Mouse (Mus musculus): ENCODE results near the gene Vwa8. TPM values are rescaled to one million over a fixed set of nuclear protein-coding genes. Genes with fewer than 3 reads are reported as not detected.
A peak's percentile ranks its signal among the peaks of the same experiment; 100 is the strongest.

The Vwa8 gene
- polyA plus RNA-seq, 1 experiment from 2014 or later: 5.7 TPM

DNA sequence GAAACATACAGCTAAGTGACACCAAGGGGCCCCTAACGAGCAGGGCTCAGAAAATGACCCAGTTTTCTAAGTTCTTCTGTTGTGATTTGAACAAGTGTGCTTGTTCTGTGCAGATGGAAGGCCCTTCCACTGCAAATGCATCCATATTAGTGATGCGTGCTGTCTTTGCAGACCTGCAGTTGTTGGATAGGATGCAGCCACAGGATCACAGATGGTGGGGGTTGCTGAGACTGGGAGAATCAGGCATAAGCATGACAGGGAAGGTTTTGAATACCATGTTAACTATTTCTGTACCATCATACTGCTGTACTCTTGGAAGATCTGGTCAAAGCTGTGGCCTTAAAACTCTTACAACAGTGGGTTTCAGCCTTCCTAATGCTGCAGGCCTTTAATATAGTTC, 83.2 kb downstream of the Vwa8 start:
- no peak for ATAC-seq
- no peak overlapping the region for H3K9ac ChIP-seq (replicated peaks)
- peaks cover 4% of the 10 kb centered on the region; the same call in 1 of the 2 replicates for H3K4me1 ChIP-seq (replicated peaks)
- WGBS: 78% methylated on average over 2 of the region's 2 CpGs
- no peak overlapping the region for H3K4me3 ChIP-seq (replicated peaks)
- H3K36me3 ChIP-seq: no peaks in the 10 kb centered on the region
- no peaks in the 10 kb centered on the region for H3K27me3 ChIP-seq
- H3K27ac ChIP-seq: no peak overlapping the region
- H3K9me3 ChIP-seq: no peaks in the 10 kb centered on the region
- H3K4me2 ChIP-seq (replicated peaks): no peak overlapping the region

DNA sequence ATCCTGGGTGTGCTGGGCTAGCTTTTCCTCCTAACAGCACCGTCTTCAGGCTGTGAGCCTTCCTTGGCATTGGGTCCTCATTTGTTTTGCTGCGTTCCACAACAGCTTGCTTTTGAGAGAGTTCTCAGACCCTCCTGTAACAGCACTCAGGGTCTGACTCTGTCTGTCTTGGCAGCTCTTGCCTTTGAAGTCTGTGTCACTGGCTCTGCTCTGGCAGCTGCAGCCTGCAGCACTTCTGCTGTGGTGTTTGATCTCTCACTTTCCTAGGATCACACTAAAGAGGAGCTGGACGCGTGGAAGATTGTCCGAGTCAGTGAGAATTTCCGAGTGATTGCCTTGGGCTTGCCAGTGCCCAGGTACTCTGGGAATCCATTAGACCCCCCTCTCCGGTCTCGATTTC, 84.5 kb downstream of the Vwa8 start:
- H3K27ac ChIP-seq: no peak overlapping the region
- peaks cover 4% of the 10 kb centered on the region; the same call in 1 of the 2 replicates for H3K4me1 ChIP-seq (replicated peaks)
- no peak overlapping the region for H3K4me2 ChIP-seq (replicated peaks)
- no peaks in the 10 kb centered on the region for H3K9me3 ChIP-seq
- no peaks in the 10 kb centered on the region for H3K27me3 ChIP-seq
- ATAC-seq: peak; percentile 56; the same call in 1 of the 2 replicates
- H3K36me3 ChIP-seq: no peaks in the 10 kb centered on the region
- H3K4me3 ChIP-seq (replicated peaks): no peak overlapping the region
- H3K9ac ChIP-seq (replicated peaks): no peak overlapping the region
- WGBS: 73% methylated on average over 8 of the region's 8 CpGs

DNA sequence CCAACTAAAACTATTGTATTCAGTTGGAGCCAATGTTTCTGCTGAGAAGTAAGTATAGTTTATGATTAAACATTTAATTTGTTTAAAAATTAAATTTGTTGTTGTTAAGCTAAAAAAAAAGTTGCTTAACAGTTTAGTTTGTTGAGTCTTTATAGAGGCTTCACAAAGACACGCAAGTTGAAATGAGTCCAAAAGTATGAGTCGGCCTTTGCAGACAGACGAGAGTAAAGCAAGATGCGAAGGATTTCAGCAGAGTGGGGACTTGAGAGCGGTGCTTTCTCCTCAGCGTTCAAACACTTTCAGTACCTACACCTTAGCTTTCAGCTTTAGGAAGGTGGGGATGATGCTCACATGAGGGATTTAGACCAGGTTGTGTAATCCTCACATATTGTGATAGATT, 85.7 kb downstream of the Vwa8 start:
- ATAC-seq: no peak
- Histone ChIP-seq H3K4me3 (replicated peaks) (no peak overlapping the region), H3K9ac (replicated peaks) (no peak overlapping the region), H3K27me3 (no peaks in the 10 kb centered on the region), H3K27ac (no peak overlapping the region), H3K4me1 (replicated peaks) (peaks cover 4% of the 10 kb centered on the region; the same call in 1 of the 2 replicates), H3K36me3 (no peaks in the 10 kb centered on the region), H3K4me2 (replicated peaks) (no peak overlapping the region), H3K9me3 (no peaks in the 10 kb centered on the region)
- 93% methylated on average over 6 of the region's 6 CpGs for WGBS

DNA sequence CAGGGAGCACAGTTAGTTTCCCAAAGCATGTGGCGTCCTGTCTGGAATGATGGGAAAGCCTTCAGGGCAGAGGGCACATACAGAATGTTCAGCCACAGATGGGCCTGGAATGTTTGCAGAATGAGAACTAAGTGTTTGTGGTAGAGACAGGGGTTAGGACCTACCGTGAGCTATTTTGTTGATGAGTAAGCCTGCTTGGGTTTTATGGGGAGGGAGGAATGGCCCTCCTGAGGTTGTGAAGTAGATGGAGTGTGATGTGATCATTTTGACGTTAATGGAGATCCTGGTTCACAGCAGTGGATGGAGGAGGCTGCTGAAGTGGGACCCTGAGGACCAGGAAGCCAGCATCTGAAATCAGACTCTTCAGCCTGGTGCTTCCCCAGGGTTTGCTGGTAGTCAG, 86.9 kb downstream of the Vwa8 start:
- Histone ChIP-seq H3K9ac (replicated peaks) (no peak overlapping the region), H3K27me3 (no peaks in the 10 kb centered on the region), H3K4me2 (replicated peaks) (no peak overlapping the region), H3K36me3 (no peaks in the 10 kb centered on the region), H3K27ac (no peak overlapping the region), H3K9me3 (no peaks in the 10 kb centered on the region), H3K4me3 (replicated peaks) (no peak overlapping the region), H3K4me1 (replicated peaks) (peaks cover 4% of the 10 kb centered on the region; the same call in 1 of the 2 replicates)
- WGBS: 79% methylated on average over 3 of the region's 3 CpGs
- ATAC-seq: no peak

DNA sequence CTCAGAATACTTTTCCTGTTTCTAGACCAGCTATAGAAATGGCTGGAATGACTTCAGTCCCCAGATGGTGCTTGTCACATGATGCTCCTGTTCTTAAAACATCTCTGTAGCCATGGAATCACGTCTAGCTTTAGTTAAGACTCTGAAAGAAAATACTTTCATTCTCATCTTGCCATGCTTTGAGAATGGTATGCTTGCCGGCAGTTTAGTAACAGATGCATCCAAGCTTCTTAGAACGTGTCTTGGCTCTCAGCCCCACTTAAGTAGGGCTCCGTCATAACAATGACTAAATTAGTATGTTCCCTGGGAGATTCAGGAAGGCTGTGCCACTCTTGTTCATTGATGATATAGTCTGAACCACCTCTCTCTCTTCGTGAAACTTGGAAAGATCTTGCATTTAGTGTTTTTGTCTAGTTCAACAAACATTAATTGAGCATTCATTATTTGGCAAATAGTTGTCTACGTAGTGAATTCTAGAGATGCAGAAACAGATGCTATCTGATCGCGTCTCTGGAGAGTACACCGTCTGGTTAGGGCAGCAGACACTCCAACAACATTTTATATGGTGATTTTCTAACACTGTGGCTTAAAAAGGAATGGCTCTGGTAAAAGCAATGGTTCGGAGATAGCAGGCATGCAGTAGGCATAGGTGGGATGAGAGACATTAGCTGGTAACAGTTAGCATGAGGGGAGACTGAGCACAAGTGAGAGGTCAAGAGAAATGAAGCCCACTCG, 93.1 kb downstream of the Vwa8 start:
- H3K4me2 ChIP-seq (replicated peaks): no peak overlapping the region
- H3K27ac ChIP-seq: no peak overlapping the region
- no peaks in the 10 kb centered on the region for H3K36me3 ChIP-seq
- H3K4me3 ChIP-seq (replicated peaks): no peak overlapping the region
- no peaks in the 10 kb centered on the region for H3K9me3 ChIP-seq
- H3K27me3 ChIP-seq: no peaks in the 10 kb centered on the region
- no peak overlapping the region for H3K9ac ChIP-seq (replicated peaks)
- ATAC-seq: no peak
- WGBS: 79% methylated on average over 11 of the region's 11 CpGs
- H3K4me1 ChIP-seq (replicated peaks): no peaks in the 10 kb centered on the region; the same call in 1 of the 2 replicates

DNA sequence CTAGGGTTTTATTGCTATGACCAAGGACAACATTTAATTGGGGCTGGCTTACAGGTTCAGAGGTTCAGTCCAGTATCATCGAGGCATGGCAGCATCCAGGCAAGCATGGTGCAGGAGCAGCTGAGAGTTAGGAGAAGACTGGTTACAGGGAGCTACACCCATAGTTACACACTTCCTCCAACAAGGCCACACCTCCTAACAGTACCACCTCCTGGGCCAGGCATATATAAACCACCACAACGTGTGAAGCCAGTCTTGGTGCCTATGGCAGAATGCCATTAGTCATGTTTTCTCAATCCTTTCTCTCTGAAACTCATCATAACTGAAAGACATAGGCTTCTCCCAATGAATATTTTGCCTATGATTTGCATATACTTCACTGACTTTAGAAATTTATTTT, 106.9 kb downstream of the Vwa8 start:
- ATAC-seq: no peak
- peaks cover 4% of the 10 kb centered on the region; the same call in 1 of the 2 replicates for H3K36me3 ChIP-seq
- H3K4me3 ChIP-seq (replicated peaks): no peak overlapping the region
- H3K4me2 ChIP-seq (replicated peaks): no peak overlapping the region
- no peak overlapping the region for H3K27ac ChIP-seq
- WGBS: 82% methylated on average over 2 of the region's 2 CpGs
- H3K4me1 ChIP-seq (replicated peaks): no peaks in the 10 kb centered on the region
- H3K9ac ChIP-seq (replicated peaks): no peak overlapping the region
- no peaks in the 10 kb centered on the region for H3K27me3 ChIP-seq
- H3K9me3 ChIP-seq: no peaks in the 10 kb centered on the region

DNA sequence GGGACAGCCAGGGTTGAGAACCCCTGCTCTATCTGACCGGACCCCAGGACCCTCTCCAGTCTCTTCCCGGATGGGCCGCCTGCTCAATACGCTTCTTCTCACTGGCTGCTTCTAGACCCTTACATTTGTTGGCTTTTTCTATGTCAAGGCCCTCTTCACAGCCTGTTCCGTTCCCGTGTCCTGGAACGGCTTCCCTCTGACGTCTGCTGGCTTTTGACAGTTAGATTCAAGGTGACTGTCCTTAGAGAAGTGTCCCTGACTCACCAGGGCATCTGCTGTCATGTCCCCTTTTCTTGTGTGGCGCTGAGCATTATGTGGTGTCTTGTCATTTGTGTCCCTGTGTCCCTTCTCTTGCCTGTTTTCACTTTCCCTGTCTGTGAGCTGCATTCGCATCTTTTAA, 121.8 kb downstream of the Vwa8 start:
- Histone ChIP-seq H3K4me1 (replicated peaks) (no peaks in the 10 kb centered on the region), H3K27me3 (no peaks in the 10 kb centered on the region), H3K27ac (no peak overlapping the region), H3K4me3 (replicated peaks) (no peak overlapping the region), H3K9ac (replicated peaks) (no peak overlapping the region), H3K9me3 (no peaks in the 10 kb centered on the region), H3K36me3 (no peaks in the 10 kb centered on the region), H3K4me2 (replicated peaks) (no peak overlapping the region)
- 95% methylated on average over 10 of the region's 10 CpGs for WGBS
- no peak for ATAC-seq

DNA sequence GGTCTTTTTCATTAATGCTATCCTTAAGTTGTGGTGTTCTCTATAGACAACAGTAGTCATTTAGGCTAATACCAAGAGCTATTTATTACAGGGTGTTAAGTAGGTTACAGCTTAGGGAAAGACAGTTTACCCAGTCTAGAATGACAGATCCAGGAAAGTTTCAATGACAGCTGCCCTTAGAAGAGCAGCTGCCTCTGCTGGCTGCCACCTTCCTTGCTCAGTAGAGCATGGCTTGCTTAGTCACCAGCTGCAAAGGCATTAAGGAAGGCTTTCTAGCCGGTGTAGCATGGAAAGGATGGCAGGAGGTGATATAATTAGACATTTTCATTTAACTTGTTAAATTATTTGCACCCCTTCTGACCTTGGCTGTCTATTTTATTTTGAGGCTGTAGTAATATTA, 123.6 kb downstream of the Vwa8 start:
- 19% methylated on average over 1 of the region's 1 CpGs for WGBS
- no peak for ATAC-seq
- no peak overlapping the region for H3K9ac ChIP-seq (replicated peaks)
- H3K9me3 ChIP-seq: no peaks in the 10 kb centered on the region
- no peak overlapping the region for H3K27ac ChIP-seq
- no peaks in the 10 kb centered on the region for H3K4me1 ChIP-seq (replicated peaks)
- no peaks in the 10 kb centered on the region for H3K36me3 ChIP-seq
- no peaks in the 10 kb centered on the region for H3K27me3 ChIP-seq
- no peak overlapping the region for H3K4me3 ChIP-seq (replicated peaks)
- no peak overlapping the region for H3K4me2 ChIP-seq (replicated peaks)

DNA sequence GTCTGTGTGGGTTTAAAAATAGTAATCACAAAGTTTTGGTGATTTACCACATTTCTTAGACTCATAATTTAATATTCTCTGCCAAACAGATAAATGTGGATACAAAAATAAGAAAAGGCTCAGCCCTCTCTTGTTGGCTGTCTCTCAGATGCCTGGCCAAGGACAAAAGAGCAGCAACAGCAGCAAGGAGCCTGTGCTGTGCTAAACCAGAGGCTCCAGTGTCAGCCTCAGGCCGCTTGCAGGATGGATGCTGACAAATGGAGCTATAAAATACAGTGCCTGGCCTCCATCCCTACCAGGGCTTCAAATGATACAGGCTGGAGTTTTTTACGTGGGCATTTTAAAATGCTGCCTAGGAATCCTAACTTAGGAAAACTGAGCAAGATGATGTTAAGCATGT, 134.3 kb downstream of the Vwa8 start:
- no peak overlapping the region for H3K27ac ChIP-seq
- no peaks in the 10 kb centered on the region for H3K4me1 ChIP-seq (replicated peaks)
- 75% methylated on average over 2 of the region's 2 CpGs for WGBS
- ATAC-seq: no peak
- no peaks in the 10 kb centered on the region for H3K9me3 ChIP-seq
- no peaks in the 10 kb centered on the region for H3K36me3 ChIP-seq
- no peak overlapping the region for H3K4me3 ChIP-seq (replicated peaks)
- no peak overlapping the region for H3K4me2 ChIP-seq (replicated peaks)
- no peaks in the 10 kb centered on the region for H3K27me3 ChIP-seq
- no peak overlapping the region for H3K9ac ChIP-seq (replicated peaks)

DNA sequence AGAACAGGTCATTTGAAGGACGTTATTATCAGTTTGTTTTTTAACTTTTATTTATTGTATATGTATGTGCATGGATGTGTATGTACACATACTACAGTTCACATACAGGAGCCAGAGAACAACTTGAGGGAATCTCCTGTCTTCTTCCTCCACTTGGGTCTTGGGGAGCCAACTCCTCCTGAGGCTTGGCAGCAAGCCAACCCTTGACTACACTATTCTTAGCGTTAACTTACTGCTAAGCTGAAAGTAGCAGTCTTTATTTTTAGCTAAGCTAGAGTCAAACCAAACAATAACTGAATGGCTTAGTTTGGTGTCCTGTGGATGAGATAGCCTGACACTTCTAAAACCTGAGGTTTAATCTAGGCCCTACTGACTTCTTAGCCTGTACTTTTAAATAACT, 135.4 kb downstream of the Vwa8 start:
- no peak for ATAC-seq
- Histone ChIP-seq H3K9me3 (no peaks in the 10 kb centered on the region), H3K36me3 (no peaks in the 10 kb centered on the region), H3K4me3 (replicated peaks) (no peak overlapping the region), H3K27ac (no peak overlapping the region), H3K9ac (replicated peaks) (no peak overlapping the region), H3K4me1 (replicated peaks) (no peaks in the 10 kb centered on the region), H3K4me2 (replicated peaks) (no peak overlapping the region), H3K27me3 (no peaks in the 10 kb centered on the region)
- WGBS: 72% methylated on average over 2 of the region's 2 CpGs

DNA sequence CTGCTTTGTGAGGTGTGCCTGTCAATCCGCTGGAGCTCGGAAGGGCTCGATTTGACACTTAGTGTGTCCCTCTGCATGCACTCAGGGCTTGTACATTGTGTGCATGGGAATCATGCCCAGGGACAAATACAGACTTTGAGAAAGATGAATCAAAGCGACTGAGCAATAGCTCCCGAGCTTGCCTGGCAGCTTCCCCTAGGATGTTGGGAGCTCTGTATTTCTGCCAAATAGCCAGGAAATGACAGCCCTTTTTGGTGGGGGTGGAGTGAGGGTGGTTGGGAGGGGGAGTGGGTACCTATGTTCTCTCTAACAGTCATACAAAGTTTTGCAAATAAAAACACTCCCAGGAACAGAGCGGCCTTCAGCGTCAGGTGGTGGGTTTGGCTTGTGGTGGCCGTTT, 138.7 kb downstream of the Vwa8 start:
- no peak overlapping the region for H3K4me3 ChIP-seq (replicated peaks)
- no peaks in the 10 kb centered on the region for H3K36me3 ChIP-seq
- H3K9ac ChIP-seq (replicated peaks): no peak overlapping the region
- H3K4me2 ChIP-seq (replicated peaks): no peak overlapping the region
- no peak overlapping the region for H3K27ac ChIP-seq
- no peaks in the 10 kb centered on the region for H3K27me3 ChIP-seq
- no peak for ATAC-seq
- 87% methylated on average over 8 of the region's 8 CpGs for WGBS
- H3K4me1 ChIP-seq (replicated peaks): no peaks in the 10 kb centered on the region
- no peaks in the 10 kb centered on the region for H3K9me3 ChIP-seq

DNA sequence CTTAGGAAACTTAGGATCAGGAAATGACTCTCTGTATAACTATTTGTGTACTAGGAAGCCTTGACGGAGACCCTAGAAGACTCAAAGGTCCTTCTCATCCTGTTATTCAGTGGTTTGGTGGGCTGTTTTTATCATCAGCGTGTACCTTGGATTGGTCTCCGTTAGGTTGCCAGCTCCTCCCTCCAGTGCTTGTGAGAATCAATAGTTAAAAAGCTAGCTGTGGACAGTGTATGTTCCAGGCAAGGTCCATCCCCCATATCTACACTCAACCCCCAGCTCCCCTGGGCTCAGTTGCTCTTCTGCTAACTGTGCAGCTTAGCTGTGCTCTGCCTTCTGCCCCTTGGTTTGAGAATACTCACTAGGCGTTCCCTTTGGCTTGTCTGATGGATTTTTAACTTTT, 143.6 kb downstream of the Vwa8 start:
- Histone ChIP-seq H3K4me2 (replicated peaks) (no peak overlapping the region), H3K9ac (replicated peaks) (no peak overlapping the region), H3K27ac (no peak overlapping the region), H3K27me3 (no peaks in the 10 kb centered on the region), H3K4me3 (replicated peaks) (no peak overlapping the region), H3K4me1 (replicated peaks) (no peaks in the 10 kb centered on the region), H3K36me3 (no peaks in the 10 kb centered on the region), H3K9me3 (no peaks in the 10 kb centered on the region)
- WGBS: 88% methylated on average over 4 of the region's 4 CpGs
- ATAC-seq: no peak

DNA sequence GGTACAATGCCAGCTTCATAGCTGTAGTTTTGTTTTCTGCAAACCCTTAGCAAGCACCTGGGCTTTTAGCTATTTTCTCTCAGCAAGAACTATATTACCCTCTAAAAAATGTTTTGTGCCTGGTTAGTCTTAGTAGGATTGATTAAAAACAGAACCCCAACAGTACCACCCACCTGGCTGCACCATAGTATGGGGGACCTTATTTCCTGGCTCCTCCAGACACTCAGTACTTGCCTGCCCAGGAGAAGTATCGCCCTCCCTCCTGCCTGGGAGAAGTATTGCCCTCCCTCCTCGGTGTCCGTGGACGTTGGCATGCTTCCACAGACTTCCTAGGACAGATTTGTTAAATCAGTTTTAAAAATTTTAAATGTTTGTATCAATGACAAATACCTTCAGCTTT, 144.7 kb downstream of the Vwa8 start:
- Histone ChIP-seq H3K36me3 (no peaks in the 10 kb centered on the region), H3K4me1 (replicated peaks) (no peaks in the 10 kb centered on the region), H3K9ac (replicated peaks) (no peak overlapping the region), H3K4me2 (replicated peaks) (no peak overlapping the region), H3K27me3 (no peaks in the 10 kb centered on the region), H3K4me3 (replicated peaks) (no peak overlapping the region), H3K9me3 (no peaks in the 10 kb centered on the region), H3K27ac (no peak overlapping the region)
- ATAC-seq: no peak
- WGBS: 87% methylated on average over 4 of the region's 4 CpGs

Data from midbrain, embryonic 13.5 days (tissue).